Mouse (Mus musculus) intestine, embryonic 14.5 days (tissue): Measurements from ENCODE around the gene Sat1. TPM values are rescaled to one million over a fixed set of nuclear protein-coding genes. Genes with fewer than 3 reads are reported as not detected.

ENCODE experiments used
- ATAC-seq: fragments of 200-750 bp; cut with Nextera tagmentation; replicated peaks from 2 replicates; pipeline ENCODE4 v1.8.0; 2017; ENCODE audit warnings: low read depth, moderate number of reproducible peaks, moderate TSS enrichment, moderate library complexity; ENCODE audit not compliant: low FRiP score, low TSS enrichment
- DNase-seq: peaks from one replicate; pipeline ENCODE4 v3.0.0-alpha.2; 2018; ENCODE audit warnings: low spot score
- H3K27ac ChIP-seq: fragments of 300-500 bp; sonication (generic); 2 replicates; pipeline ENCODE4 v1.5.1; 2014; ENCODE audit warnings: low read depth, mild to moderate bottlenecking, control low read depth
- H3K27me3 ChIP-seq: fragments of 300-500 bp; sonication (generic); replicated peaks from 2 replicates; pipeline ENCODE4 v1.6.1; 2014; ENCODE audit warnings: low read length, control low read depth; ENCODE audit not compliant: control insufficient read depth, insufficient read depth
- H3K36me3 ChIP-seq: fragments of 300-500 bp; sonication (generic); 2 replicates; pipeline ENCODE4 v1.6.1; 2014; ENCODE audit warnings: low read length, control low read depth; ENCODE audit not compliant: control insufficient read depth, insufficient read depth
- H3K4me1 ChIP-seq: fragments of 300-500 bp; sonication (generic); replicated peaks from 2 replicates; pipeline ENCODE4 v1.6.1; 2014; ENCODE audit warnings: low read length, control low read depth, mixed read lengths; ENCODE audit not compliant: control insufficient read depth, insufficient read depth
- H3K4me2 ChIP-seq: fragments of 300-500 bp; sonication (generic); 2 replicates; pipeline ENCODE4 v1.6.1; 2014; ENCODE audit warnings: low read length
- H3K4me3 ChIP-seq: fragments of 300-500 bp; sonication (generic); 2 replicates; pipeline ENCODE4 v1.5.1; 2014; ENCODE audit warnings: low read depth, low read length, control low read depth, mixed read lengths
- H3K9ac ChIP-seq: fragments of 300-500 bp; sonication (generic); 2 replicates; pipeline ENCODE4 v1.6.1; 2014; ENCODE audit warnings: mild to moderate bottlenecking, low read length
- H3K9me3 ChIP-seq: fragments of 300-500 bp; sonication (generic); 2 replicates; pipeline ENCODE4 v1.6.1; 2016; ENCODE audit warnings: low read length, control low read depth; ENCODE audit not compliant: control insufficient read depth
- WGBS: fragments of 180-500 bp; shearing (Covaris S2); extraction: QIAGEN DNeasy Blood & Tissue Kit; methylation state at CpG from one replicate; pipeline ENCODE4 v1.1.7; 2014; 5-methylcytosine and 5-hydroxymethylcytosine counted together
- polyA plus RNA-seq: library from polyadenylated mRNA; unstranded; fragments of >200 nt; fragmentation: Nextera tagmentation; extraction: Ambion mirVana; gene quantifications from 2 replicates; pipeline ENCODE4 v1.2.1, GENCODE M21; 2014

Gene Sat1
- 182 and 187 TPM in 2 replicates for polyA plus RNA-seq

DNA sequence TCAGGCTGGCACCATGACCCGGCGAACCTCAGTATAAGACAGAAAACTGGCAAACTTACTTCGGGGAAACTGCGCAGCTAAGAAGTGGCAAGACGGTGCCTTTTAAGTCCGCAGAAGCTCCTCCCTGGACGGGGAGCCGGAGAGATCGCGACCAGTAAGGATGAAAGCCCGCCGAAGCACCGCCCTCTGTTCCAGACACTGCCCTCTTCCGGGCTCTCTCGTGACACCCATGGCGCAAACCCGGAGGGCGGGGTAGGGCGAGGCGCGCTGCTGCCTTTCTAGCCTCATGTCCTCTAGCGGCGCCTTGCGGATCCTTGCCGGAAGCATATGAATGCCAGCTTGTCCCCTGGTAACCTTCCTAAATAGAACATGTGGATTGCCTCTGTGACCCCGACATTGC is at the start of gene Sat1:
TSS of gene Sat1 (minus strand) at position 179 of the 400 bp plus-strand sequence.
- WGBS, result 15% methylated on average over 26 of the region's 26 CpGs
- peak within 1 kb of the TSS; percentile 53 for H3K9ac ChIP-seq

DNA sequence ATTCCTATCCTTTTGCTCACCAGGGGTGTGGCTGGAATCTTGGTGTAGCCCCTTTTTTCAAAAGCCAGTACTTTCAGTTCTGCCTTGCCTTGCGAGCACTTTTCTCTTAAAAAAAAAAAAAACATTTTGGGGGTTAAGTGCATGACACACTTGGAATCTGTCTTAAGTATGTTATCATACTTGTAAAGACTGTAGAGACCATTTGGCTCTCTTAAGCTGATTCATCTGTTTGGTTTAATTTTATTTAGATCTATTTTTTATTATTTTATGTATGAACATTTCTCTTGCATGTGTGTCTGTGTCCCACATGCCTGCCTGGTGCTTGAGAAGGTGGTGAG is 46.6 kb upstream of the Sat1 start:
- Histone ChIP-seq H3K27me3 (no peaks in the 10 kb centered on the region), H3K4me1 (no peaks in the 10 kb centered on the region), H3K9me3 (no peaks in the 10 kb centered on the region), H3K27ac (no peak overlapping the region), H3K36me3 (no peaks in the 10 kb centered on the region), H3K9ac (peak overlapping the region; percentile 56), H3K4me2 (peak overlapping the region; percentile 46), H3K4me3 (peak overlapping the region; percentile 50)
- DNase-seq, result no peak
- no peak for ATAC-seq
- 32% methylated on average over 1 of the region's 1 CpGs for WGBS

More for the DNA sequence above, at the start of gene Sat1:
- peak; percentile 83 for DNase-seq
- no peaks in the 10 kb centered on the region for H3K27me3 ChIP-seq
- peak within 1 kb of the TSS; percentile 47 for H3K4me2 ChIP-seq
- peak within 1 kb of the TSS; percentile 51 for H3K4me3 ChIP-seq
- H3K9me3 ChIP-seq, result no peaks in the 10 kb centered on the region
- peak; percentile 96 for ATAC-seq
- H3K4me1 ChIP-seq, result no peaks in the 10 kb centered on the region
- H3K36me3 ChIP-seq, result no peaks in the 10 kb centered on the region
- H3K27ac ChIP-seq, result peak within 1 kb of the TSS; percentile 16; the same call in 1 of the 2 replicates

GRCm38 (mm10) chrX:155262235-155262914 is 46.1 kb upstream of the Sat1 start, which contains the start of gene Acot9:
TSS of gene Acot9 (plus strand) at chrX:155262443.
- ATAC-seq (peak; percentile 99), DNase-seq (peak; percentile 81)
- H3K27ac ChIP-seq, result peak within 1 kb of the TSS; percentile 33; the same call in 1 of the 2 replicates
- H3K4me2 ChIP-seq, result peak within 1 kb of the TSS; percentile 46
- peak within 1 kb of the TSS; percentile 50 for H3K4me3 ChIP-seq
- H3K27me3 ChIP-seq, result no peaks in the 10 kb centered on the region
- no peaks in the 10 kb centered on the region for H3K9me3 ChIP-seq
- no peaks in the 10 kb centered on the region for H3K36me3 ChIP-seq
- no peaks in the 10 kb centered on the region for H3K4me1 ChIP-seq
- WGBS, result 19% methylated on average over 37 of the region's 37 CpGs
- peak within 1 kb of the TSS; percentile 56 for H3K9ac ChIP-seq

- H3K4me3 ChIP-seq, result no peak overlapping the region
- H3K9ac ChIP-seq, result no peak overlapping the region
- no peaks in the 10 kb centered on the region for H3K27me3 ChIP-seq
- H3K27ac ChIP-seq, result no peak overlapping the region
- H3K4me2 ChIP-seq, result no peak overlapping the region
- no peaks in the 10 kb centered on the region for H3K9me3 ChIP-seq
- DNase-seq (no peak), ATAC-seq (no peak)
- no peaks in the 10 kb centered on the region for H3K4me1 ChIP-seq
- no peaks in the 10 kb centered on the region for H3K36me3 ChIP-seq
These were observed 40.6 kb upstream of the Sat1 start for GRCm38 (mm10) chrX:155256856-155257255.

- no peak overlapping the region for H3K9ac ChIP-seq
- WGBS, result 61% methylated on average over 2 of the region's 2 CpGs
- ATAC-seq (no peak), DNase-seq (no peak)
- no peak overlapping the region for H3K4me3 ChIP-seq
- no peak overlapping the region for H3K27ac ChIP-seq
- H3K36me3 ChIP-seq, result no peaks in the 10 kb centered on the region
- H3K4me1 ChIP-seq, result no peaks in the 10 kb centered on the region
- no peaks in the 10 kb centered on the region for H3K9me3 ChIP-seq
- no peak overlapping the region for H3K4me2 ChIP-seq
- no peaks in the 10 kb centered on the region for H3K27me3 ChIP-seq
These were observed 2.0 kb upstream of the Sat1 start for GRCm38 (mm10) chrX:155218277-155218676.

- H3K36me3 ChIP-seq, result no peaks in the 10 kb centered on the region
- H3K27me3 ChIP-seq, result no peaks in the 10 kb centered on the region
- peak; percentile 62 for DNase-seq
- no peaks in the 10 kb centered on the region for H3K4me1 ChIP-seq
- ATAC-seq, result peak; percentile 76
- H3K4me3 ChIP-seq, result peak overlapping the region; percentile 51
- peak overlapping the region; percentile 16; the same call in 1 of the 2 replicates for H3K27ac ChIP-seq
- H3K4me2 ChIP-seq, result peak overlapping the region; percentile 47
- no peaks in the 10 kb centered on the region for H3K9me3 ChIP-seq
- peak overlapping the region; percentile 53 for H3K9ac ChIP-seq
- 21% methylated on average over 22 of the region's 24 CpGs for WGBS
These were observed 574 bp downstream of the Sat1 start for GRCm38 (mm10) chrX:155215501-155216248.

DNA sequence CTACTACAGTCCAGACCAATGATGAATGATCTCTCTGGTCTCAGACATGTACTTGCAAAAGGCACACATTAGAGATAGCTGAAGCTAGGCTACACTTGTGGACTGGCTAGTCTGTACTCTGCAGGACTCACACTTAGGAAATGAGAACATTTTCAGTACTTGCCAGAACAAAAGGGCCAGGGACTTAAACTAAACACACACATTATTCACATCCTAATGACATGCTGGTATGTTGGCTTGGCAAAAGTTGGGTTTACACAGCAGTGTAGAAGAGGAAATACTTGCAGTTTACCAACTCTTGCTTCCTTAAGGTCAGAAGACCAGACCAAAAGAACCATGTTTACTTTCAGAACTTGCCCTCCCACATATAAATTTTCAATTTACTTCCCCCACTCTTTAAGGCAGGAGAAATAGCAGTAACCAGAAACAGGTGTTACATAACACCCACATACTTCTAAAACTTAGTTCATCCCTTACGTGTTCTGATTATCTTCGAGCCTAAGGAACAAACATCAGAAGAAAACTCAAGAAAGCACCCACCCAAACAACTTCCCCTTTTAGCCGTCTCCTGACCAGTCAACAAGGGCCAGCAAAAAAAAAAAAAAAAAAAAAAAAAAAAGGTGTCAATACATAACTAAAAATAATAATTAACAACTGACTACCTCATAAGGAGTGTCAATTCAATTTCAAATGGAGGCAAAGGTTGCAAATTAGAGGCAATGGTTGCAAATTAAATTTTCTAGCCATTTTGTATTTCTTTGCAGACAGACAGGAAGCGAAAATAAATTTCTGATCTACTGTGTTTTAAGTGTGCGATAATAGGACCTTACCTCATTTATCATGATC is 1.7 kb downstream of the Sat1 start:
- Histone ChIP-seq H3K4me3 (peak overlapping the region; percentile 51; the same call in 1 of the 2 replicates), H3K9ac (no peak overlapping the region), H3K27me3 (no peaks in the 10 kb centered on the region), H3K36me3 (no peaks in the 10 kb centered on the region), H3K9me3 (no peaks in the 10 kb centered on the region), H3K4me1 (no peaks in the 10 kb centered on the region), H3K27ac (no peak overlapping the region), H3K4me2 (peak overlapping the region; percentile 47; the same call in 1 of the 2 replicates)
- DNase-seq (no peak), ATAC-seq (no peak)
- WGBS, result 77% methylated on average over 5 of the region's 5 CpGs

GRCm38 (mm10) chrX:155208671-155209070 is 7.6 kb downstream of the Sat1 start:
- DNase-seq (no peak), ATAC-seq (no peak)
- no peaks in the 10 kb centered on the region; the same call in 1 of the 2 replicates for H3K4me1 ChIP-seq
- H3K9ac ChIP-seq, result no peak overlapping the region
- H3K36me3 ChIP-seq, result no peaks in the 10 kb centered on the region
- H3K4me3 ChIP-seq, result no peak overlapping the region
- no peak overlapping the region for H3K27ac ChIP-seq
- H3K4me2 ChIP-seq, result no peak overlapping the region
- WGBS, result 25% methylated on average over 1 of the region's 1 CpGs
- no peaks in the 10 kb centered on the region for H3K9me3 ChIP-seq
- no peaks in the 10 kb centered on the region for H3K27me3 ChIP-seq
